Mouse (Mus musculus) kidney, adult 2 months (tissue): ENCODE data around the gene Vti1a.
A peak's percentile ranks its signal among the peaks of the same experiment; 100 is the strongest.

Source experiments
- CTCF ChIP-seq: fragments of 200-500 bp; conservative IDR thresholded peaks from 2 replicates; pipeline ENCODE4 v1.5.1; 2011; ENCODE audit warnings: low read depth, mild to moderate bottlenecking, control low read depth, low read length, moderate library complexity, mixed read lengths; ENCODE audit not compliant: insufficient read depth, insufficient read length
- POLR2A ChIP-seq: fragments of 200-500 bp; IDR thresholded peaks from one replicate; pipeline ENCODE4 v1.6.1; 2011; ENCODE audit warnings: low read depth, low read length, control low read depth

GRCm38 (mm10) chr19:55537691-55538090 lies 221.6 kb downstream of the Vti1a start:
- TF ChIP-seq CTCF (peak; percentile 70), POLR2A (no peak)
